Mouse (Mus musculus): ENCODE data around the gene Kif1b. TPM values are rescaled to one million over a fixed set of nuclear protein-coding genes. Genes with fewer than 3 reads are reported as not detected.
A peak's percentile ranks its signal among the peaks of the same experiment; 100 is the strongest.
"Not testable (repeated sequence)": the region's sequence is repeated elsewhere in the genome, so short reads cannot be mapped to it uniquely, and the experiment has no call there.

Gene Kif1b
- polyA plus RNA-seq, 1 experiment from 2014 or later: 96.4 TPM

DNA sequence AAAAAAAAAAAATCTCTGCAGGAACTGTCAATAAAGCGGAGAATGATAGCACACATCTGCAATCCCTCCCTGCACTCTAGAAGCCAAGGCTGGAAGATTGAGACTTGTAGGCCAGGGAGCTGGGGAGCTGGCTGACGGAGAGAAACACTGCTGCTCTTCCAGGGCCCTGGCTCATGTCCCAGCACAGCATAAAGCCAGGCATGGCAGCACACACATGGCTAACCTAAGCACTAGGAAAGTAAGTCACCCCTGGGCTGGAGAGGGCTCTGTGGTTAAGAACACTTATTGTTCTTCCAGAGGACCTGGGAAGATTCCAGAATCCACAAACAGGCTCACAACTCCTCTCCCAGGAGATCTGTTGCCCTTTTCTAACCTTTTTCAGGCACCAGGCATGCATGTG lies 134.8 kb downstream of the Kif1b start:
- no peaks in the 10 kb centered on the region; the same call in 1 of the 2 replicates for H3K36me3 ChIP-seq (ENCODE audit: control insufficient read depth, insufficient read depth, low read length)
- H3K4me2 ChIP-seq (ENCODE audit: low read depth, low read length, severe bottlenecking): no peak overlapping the region
- H3K27me3 ChIP-seq (ENCODE audit: control insufficient read depth, insufficient read depth, low read length): no peaks in the 10 kb centered on the region
- no peaks in the 10 kb centered on the region for H3K9me3 ChIP-seq (ENCODE audit: control insufficient read depth, low read length)
- DNase-seq (ENCODE audit: low spot score) (no peak), ATAC-seq (replicated peaks; ENCODE audit: low FRiP score) (no peak)
- H3K4me3 ChIP-seq (ENCODE audit: low read depth, low read length): no peak overlapping the region
- no peak overlapping the region for H3K27ac ChIP-seq (ENCODE audit: low read depth, low read length)
- H3K4me1 ChIP-seq (replicated peaks; ENCODE audit: control insufficient read depth, insufficient read depth, low read length): no peaks in the 10 kb centered on the region; the same call in 1 of the 2 replicates
- H3K9ac ChIP-seq (ENCODE audit: low read length): no peak overlapping the region
- WGBS: 86% methylated on average over 2 of the region's 2 CpGs

DNA sequence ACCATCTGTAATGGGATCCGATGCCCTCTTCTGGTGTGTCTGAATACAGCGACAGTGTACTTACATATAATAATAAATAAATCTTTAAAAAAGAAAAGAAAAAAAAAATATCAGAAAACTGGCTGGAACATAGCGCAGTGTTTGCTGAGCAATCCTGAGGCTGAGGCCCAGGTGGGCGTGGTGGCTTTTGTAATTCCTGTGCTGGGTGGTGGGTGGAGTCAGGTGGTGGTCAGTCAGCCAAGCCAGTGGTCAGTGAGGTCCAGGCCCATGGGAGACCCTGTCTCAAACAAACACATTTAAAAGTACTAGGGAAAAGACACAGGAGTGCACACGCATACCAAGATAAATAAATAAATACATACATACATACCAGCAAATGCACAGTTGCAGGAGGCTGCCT lies 135.4 kb downstream of the Kif1b start:
- no peaks in the 10 kb centered on the region; the same call in 1 of the 2 replicates for H3K4me1 ChIP-seq (replicated peaks; ENCODE audit: control insufficient read depth, insufficient read depth, low read length)
- H3K4me2 ChIP-seq (ENCODE audit: low read depth, low read length, severe bottlenecking): no peak overlapping the region
- no peak for DNase-seq (ENCODE audit: low spot score)
- no peak for ATAC-seq (replicated peaks; ENCODE audit: low FRiP score)
- no peaks in the 10 kb centered on the region; the same call in 1 of the 2 replicates for H3K36me3 ChIP-seq (ENCODE audit: control insufficient read depth, insufficient read depth, low read length)
- no peaks in the 10 kb centered on the region for H3K9me3 ChIP-seq (ENCODE audit: control insufficient read depth, low read length)
- H3K4me3 ChIP-seq (ENCODE audit: low read depth, low read length): no peak overlapping the region
- H3K27ac ChIP-seq (ENCODE audit: low read depth, low read length): no peak overlapping the region
- 90% methylated on average over 5 of the region's 5 CpGs for WGBS
- no peak overlapping the region for H3K9ac ChIP-seq (ENCODE audit: low read length)
- no peaks in the 10 kb centered on the region for H3K27me3 ChIP-seq (ENCODE audit: control insufficient read depth, insufficient read depth, low read length)

DNA sequence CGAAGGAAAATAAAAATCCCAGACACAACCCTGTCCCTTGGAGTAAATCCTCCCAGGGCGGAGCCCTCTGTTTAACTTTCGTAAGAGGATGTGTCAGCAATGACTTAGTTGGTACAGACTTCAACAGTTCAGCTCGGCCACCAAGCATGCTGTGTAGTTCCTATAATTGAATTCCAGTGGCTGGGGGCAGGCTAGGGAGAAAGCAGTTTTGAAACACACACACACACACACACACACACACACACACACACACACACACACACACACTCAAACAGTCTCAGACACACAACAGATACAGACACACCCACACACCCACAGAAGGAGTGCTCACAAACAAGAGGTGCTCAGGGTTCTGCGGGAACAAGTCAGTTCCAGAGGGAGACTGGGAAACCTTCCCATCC lies 135.9 kb downstream of the Kif1b start:
- Histone ChIP-seq H3K27ac (ENCODE audit: low read depth, low read length) (no peak overlapping the region), H3K4me1 (replicated peaks; ENCODE audit: control insufficient read depth, insufficient read depth, low read length) (no peaks in the 10 kb centered on the region; the same call in 1 of the 2 replicates), H3K4me3 (ENCODE audit: low read depth, low read length) (no peak overlapping the region), H3K36me3 (ENCODE audit: control insufficient read depth, insufficient read depth, low read length) (no peaks in the 10 kb centered on the region; the same call in 1 of the 2 replicates), H3K4me2 (ENCODE audit: low read depth, low read length, severe bottlenecking) (no peak overlapping the region), H3K9ac (ENCODE audit: low read length) (no peak overlapping the region), H3K9me3 (ENCODE audit: control insufficient read depth, low read length) (no peaks in the 10 kb centered on the region), H3K27me3 (ENCODE audit: control insufficient read depth, insufficient read depth, low read length) (no peaks in the 10 kb centered on the region)
- WGBS: 78% methylated on average over 5 of the region's 5 CpGs
- DNase-seq (ENCODE audit: low spot score): no peak
- no peak for ATAC-seq (replicated peaks; ENCODE audit: low FRiP score)

DNA sequence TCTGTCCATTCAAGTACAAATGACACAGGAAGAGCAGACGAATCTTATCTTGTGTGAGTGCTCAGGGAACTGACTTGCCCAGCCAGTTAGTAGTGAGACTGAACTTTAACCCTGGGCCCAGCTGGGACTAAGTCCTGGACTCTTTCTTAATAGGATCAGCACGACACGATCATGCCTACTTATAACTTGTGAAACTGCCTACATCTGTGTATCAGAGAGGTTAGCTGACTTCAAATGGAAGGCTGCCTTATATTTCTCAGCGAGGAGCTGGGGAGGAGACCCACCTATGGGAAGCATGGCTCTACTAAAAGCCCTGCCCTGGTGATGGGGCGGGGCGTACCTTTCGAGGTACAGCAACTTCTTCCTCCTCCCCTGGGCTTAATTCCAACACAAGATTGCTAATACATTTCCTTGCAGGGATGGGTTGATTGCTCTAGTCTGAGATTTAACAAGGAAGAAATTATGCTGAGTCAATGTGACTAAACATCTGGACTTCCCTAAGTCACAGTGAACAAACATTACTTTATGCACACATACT lies 137.0 kb downstream of the Kif1b start:
- H3K4me3 ChIP-seq (ENCODE audit: low read depth, low read length): no peak overlapping the region
- no peaks in the 10 kb centered on the region for H3K9me3 ChIP-seq (ENCODE audit: control insufficient read depth, low read length)
- no peaks in the 10 kb centered on the region for H3K27me3 ChIP-seq (ENCODE audit: control insufficient read depth, insufficient read depth, low read length)
- no peak for ATAC-seq (replicated peaks; ENCODE audit: low FRiP score)
- no peak overlapping the region for H3K4me2 ChIP-seq (ENCODE audit: low read depth, low read length, severe bottlenecking)
- no peak overlapping the region for H3K9ac ChIP-seq (ENCODE audit: low read length)
- no peaks in the 10 kb centered on the region; the same call in 1 of the 2 replicates for H3K36me3 ChIP-seq (ENCODE audit: control insufficient read depth, insufficient read depth, low read length)
- no peaks in the 10 kb centered on the region; the same call in 1 of the 2 replicates for H3K4me1 ChIP-seq (replicated peaks; ENCODE audit: control insufficient read depth, insufficient read depth, low read length)
- H3K27ac ChIP-seq (ENCODE audit: low read depth, low read length): no peak overlapping the region
- WGBS: 68% methylated on average over 7 of the region's 7 CpGs
- DNase-seq (ENCODE audit: low spot score): no peak

DNA sequence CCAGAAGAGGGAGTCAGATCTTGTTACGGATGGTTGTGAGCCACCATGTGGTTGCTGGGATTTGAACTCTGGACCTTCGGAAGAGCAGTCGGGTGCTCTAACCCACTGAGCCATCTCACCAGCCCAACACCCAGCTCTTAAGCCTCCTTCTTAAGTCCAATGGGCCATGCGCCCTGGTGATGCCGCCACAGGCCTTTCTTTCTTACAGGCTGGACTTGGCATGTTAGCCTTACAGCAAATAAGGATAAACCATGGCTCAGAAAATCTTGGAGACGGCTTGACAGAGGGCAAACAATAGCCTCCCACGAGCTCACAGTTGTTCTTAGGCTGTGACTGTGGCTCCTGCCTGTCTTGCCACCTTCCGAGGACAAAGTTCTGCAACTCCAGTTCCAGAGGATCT lies 137.6 kb downstream of the Kif1b start:
- not testable (repeated sequence) for H3K9me3 ChIP-seq (ENCODE audit: control insufficient read depth, low read length); H3K4me2 ChIP-seq (ENCODE audit: low read depth, low read length, severe bottlenecking); H3K4me1 ChIP-seq (replicated peaks; ENCODE audit: control insufficient read depth, insufficient read depth, low read length); H3K27ac ChIP-seq (ENCODE audit: low read depth, low read length); H3K36me3 ChIP-seq (ENCODE audit: control insufficient read depth, insufficient read depth, low read length); H3K9ac ChIP-seq (ENCODE audit: low read length); H3K27me3 ChIP-seq (ENCODE audit: control insufficient read depth, insufficient read depth, low read length); ATAC-seq (replicated peaks; ENCODE audit: low FRiP score); DNase-seq (ENCODE audit: low spot score); H3K4me3 ChIP-seq (ENCODE audit: low read depth, low read length)
- WGBS: 78% methylated on average over 7 of the region's 8 CpGs

DNA sequence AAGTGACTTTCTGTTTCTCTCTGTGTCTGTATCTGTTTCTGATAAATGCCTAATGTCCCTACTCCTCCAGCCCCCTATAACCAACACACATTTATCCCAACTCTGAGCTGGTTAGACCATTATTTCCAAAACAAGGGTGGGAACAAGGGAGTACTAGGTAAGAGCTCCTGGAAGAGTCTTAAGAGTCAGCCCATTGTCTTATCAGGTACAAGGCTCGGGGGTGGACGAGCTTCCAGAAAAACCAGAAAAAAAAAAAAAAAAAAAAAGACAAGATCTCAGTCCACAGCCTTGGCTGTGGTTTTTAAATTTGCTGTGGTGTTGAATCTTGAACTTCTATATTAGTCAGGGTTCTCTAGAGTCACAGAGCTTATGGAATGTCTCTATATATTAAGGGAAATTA lies 139.5 kb downstream of the Kif1b start:
- Histone ChIP-seq H3K27me3 (ENCODE audit: control insufficient read depth, insufficient read depth, low read length) (no peaks in the 10 kb centered on the region), H3K9ac (ENCODE audit: low read length) (no peak overlapping the region), H3K27ac (ENCODE audit: low read depth, low read length) (no peak overlapping the region), H3K4me3 (ENCODE audit: low read depth, low read length) (no peak overlapping the region), H3K36me3 (ENCODE audit: control insufficient read depth, insufficient read depth, low read length) (no peaks in the 10 kb centered on the region), H3K9me3 (ENCODE audit: control insufficient read depth, low read length) (no peaks in the 10 kb centered on the region), H3K4me2 (ENCODE audit: low read depth, low read length, severe bottlenecking) (no peak overlapping the region), H3K4me1 (replicated peaks; ENCODE audit: control insufficient read depth, insufficient read depth, low read length) (no peaks in the 10 kb centered on the region; the same call in 1 of the 2 replicates)
- 70% methylated on average over 2 of the region's 2 CpGs for WGBS
- DNase-seq (ENCODE audit: low spot score) (no peak), ATAC-seq (replicated peaks; ENCODE audit: low FRiP score) (no peak)

DNA sequence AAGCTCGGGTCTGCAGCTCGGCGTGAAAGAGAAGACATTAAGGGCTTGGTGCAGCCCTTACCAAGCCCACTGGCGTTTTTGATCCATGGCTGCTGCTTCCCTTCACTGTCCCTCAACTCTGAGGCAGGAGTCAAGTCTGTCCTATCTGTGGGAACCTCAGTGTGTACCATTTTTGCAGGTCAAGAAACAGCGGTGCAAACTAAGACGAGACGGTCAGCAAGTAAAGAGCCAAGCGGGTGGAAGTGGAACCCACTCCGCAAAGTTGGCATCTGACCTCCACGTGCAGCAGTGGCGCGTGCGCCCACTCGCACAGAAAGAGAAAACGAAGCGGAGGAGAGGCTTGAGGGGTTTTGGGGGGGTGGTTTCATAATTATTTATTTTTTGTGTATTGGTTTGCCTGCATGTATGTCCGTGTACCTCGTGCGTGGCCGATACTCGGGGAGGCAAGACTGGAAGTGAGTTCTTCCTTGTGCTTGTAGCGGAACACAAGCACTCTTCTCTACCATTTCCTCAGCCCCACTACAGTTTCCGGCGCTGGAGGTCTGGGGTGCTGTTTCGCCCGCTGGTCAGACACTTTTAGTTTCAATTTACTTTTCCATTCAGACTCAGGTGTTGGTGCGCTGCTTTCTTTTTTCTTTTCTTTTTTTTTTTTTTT lies 140.4 kb downstream of the Kif1b start:
- no peaks in the 10 kb centered on the region for H3K36me3 ChIP-seq (ENCODE audit: control insufficient read depth, insufficient read depth, low read length)
- peak overlapping the region; percentile 92 for H3K4me2 ChIP-seq (ENCODE audit: low read depth, low read length, severe bottlenecking)
- H3K4me3 ChIP-seq (ENCODE audit: low read depth, low read length): peak overlapping the region; percentile 52
- peak overlapping the region; percentile 66 for H3K9ac ChIP-seq (ENCODE audit: low read length)
- H3K27ac ChIP-seq (ENCODE audit: low read depth, low read length): no peak overlapping the region; the same call in 1 of the 2 replicates
- H3K9me3 ChIP-seq (ENCODE audit: control insufficient read depth, low read length): no peaks in the 10 kb centered on the region
- no peaks in the 10 kb centered on the region for H3K27me3 ChIP-seq (ENCODE audit: control insufficient read depth, insufficient read depth, low read length)
- 2% methylated on average over 27 of the region's 27 CpGs for whole genome bisulfite sequencing
- H3K4me1 ChIP-seq (replicated peaks; ENCODE audit: control insufficient read depth, insufficient read depth, low read length): no peaks in the 10 kb centered on the region; the same call in 1 of the 2 replicates
- ATAC-seq (replicated peaks; ENCODE audit: low FRiP score) (peak; percentile 57), DNase-seq (ENCODE audit: low spot score) (no peak)

DNA sequence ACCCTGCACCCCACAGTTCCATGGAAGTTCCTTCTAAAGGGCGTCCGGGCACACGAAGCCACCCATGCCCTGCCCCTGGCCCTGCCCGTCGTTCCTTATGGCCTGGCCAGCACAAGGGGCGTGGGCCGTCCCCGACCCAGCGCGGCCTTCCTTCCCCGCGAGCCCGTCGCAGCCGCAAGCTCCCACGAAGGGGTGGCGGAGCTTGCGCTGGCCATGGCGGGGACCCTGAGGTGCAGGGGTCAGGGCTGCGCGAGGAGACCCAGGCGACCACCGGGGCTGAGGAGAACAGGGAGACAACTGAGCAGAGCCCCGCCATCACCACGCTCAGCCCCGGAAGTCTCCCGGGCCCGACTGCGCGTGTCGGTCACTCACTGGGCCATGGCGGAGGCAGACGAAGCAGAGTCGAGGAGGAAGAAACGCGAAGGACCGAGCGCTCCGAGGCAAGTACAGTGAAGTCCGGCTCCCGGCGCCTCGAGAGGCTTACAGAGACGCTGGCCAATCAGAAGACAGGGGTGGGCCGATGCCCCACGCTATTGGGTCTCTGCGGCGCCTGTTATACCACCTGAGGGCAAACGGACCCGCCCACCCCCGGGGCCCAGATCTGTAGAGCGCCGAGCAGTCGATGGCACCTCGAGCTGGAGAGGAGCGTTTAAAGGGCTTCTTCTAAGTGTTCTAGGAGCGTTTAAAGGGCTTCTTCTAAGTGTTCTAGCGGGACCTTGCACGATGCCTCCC lies 141.1 kb downstream of the Kif1b start, which contains the start of gene Pgd:
Pgd (minus strand) TSS at position 557 of the 732 bp plus-strand sequence.
- peak within 1 kb of the TSS; percentile 92 for H3K4me2 ChIP-seq (ENCODE audit: low read depth, low read length, severe bottlenecking)
- under 1% methylated on average over 59 of the region's 59 CpGs for WGBS
- H3K27me3 ChIP-seq (ENCODE audit: control insufficient read depth, insufficient read depth, low read length): no peaks in the 10 kb centered on the region
- peak; percentile 98 for DNase-seq (ENCODE audit: low spot score)
- no peaks in the 10 kb centered on the region; the same call in 1 of the 2 replicates for H3K4me1 ChIP-seq (replicated peaks; ENCODE audit: control insufficient read depth, insufficient read depth, low read length)
- H3K36me3 ChIP-seq (ENCODE audit: control insufficient read depth, insufficient read depth, low read length): no peaks in the 10 kb centered on the region; the same call in 1 of the 2 replicates
- ATAC-seq (replicated peaks; ENCODE audit: low FRiP score): peak; percentile 100
- no peak within 1 kb of the TSS; the same call in 1 of the 2 replicates for H3K27ac ChIP-seq (ENCODE audit: low read depth, low read length)
- H3K9ac ChIP-seq (ENCODE audit: low read length): peak within 1 kb of the TSS; percentile 68
- no peaks in the 10 kb centered on the region for H3K9me3 ChIP-seq (ENCODE audit: control insufficient read depth, low read length)
- H3K4me3 ChIP-seq (ENCODE audit: low read depth, low read length): peak within 1 kb of the TSS; percentile 52
